Mouse (Mus musculus) lung, postnatal 0 days (tissue): ENCODE results near the gene C1s2.

ENCODE experiments used
- CTCF ChIP-seq: IDR thresholded peaks from 2 replicates; pipeline ENCODE4 v1.5.1; 2016; ENCODE audit warnings: antibody characterized with exemption, mild to moderate bottlenecking
- EP300 ChIP-seq: IDR thresholded peaks from 2 replicates; pipeline ENCODE4 v1.6.1; 2016; ENCODE audit warnings: antibody characterized with exemption, mild to moderate bottlenecking, control low read depth

DNA sequence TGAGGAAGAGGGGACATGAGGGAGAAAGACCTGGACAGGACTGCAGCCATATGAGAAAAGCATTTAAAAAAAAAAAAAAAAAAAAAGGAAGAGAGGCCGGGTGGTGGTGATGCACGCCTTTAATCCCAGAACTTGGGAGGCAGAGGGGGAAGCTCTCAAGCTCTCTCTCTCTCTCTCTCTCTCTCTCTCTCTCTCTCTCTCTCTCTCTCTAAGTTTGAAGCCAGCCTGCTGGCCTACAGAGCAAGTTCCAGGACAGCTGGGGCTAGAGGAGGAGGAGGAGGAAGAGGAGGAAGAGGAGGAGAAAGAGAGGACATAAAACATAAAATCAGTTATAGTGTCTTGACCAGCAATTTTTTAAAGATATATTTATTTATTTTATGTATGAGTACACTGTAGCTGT is 22.2 kb upstream of the C1s2 start:
- TF ChIP-seq EP300, result no peak
- TF ChIP-seq CTCF, result no peak
